Mouse (Mus musculus): ENCODE results near the gene Cyp2c38. TPM values are rescaled to one million over a fixed set of nuclear protein-coding genes. Genes with fewer than 3 reads are reported as not detected.

Gene Cyp2c38
- polyA plus RNA-seq (2012): not detected in 2 replicates

GRCm38 (mm10) chr19:39462941-39463340 is at the start of gene Cyp2c38:
Gene Cyp2c38, minus strand, starts transcription at chr19:39463075.
- no peak for TF ChIP-seq GATA1 (IDR thresholded peaks at IDR 0.05; ENCODE audit: low read length)

DNA sequence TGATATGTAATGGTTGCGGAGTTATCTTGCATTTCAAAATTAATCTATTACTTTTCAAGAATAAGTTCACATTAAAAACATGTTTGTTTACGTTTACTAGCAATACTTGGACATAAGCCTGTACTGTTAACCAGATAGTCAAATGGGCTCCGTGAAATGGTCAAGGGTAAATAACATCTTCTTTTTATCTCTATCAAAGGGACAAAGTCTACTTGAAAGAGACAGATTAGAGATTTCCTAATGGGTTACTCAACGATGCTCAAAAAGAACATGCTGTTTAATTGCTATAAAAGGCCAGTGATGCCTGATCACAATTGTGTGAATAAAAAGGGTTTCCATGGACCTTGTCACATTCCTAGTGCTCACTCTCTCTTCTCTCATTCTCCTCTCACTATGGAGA is 47.7 kb upstream of the Cyp2c38 start, which contains the start of gene Cyp2c39:
TSS of gene Cyp2c39 (plus strand) at position 329 of the 400 bp plus-strand sequence.
- TF ChIP-seq GATA1 (IDR thresholded peaks at IDR 0.05; ENCODE audit: low read length): no peak

DNA sequence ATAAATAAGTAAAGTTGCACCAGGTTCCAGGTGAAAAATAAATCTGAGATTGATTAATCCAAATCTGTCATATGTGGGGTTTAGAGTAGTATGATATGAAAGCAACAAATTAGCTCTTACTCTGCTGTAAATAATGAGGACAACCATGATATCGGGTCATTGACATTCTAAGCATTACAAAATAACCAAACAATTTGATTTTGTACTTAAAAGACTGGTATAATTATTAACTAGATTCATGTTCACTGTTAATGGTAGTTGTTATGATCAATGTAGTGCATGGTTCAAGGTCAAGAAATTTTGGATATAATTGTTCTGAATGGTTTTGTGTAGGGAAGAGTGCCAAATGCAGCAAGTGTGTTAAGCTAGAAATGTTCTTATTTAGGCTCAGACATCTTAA is 46.7 kb upstream of the Cyp2c38 start:
- no peak for TF ChIP-seq GATA1 (IDR thresholded peaks at IDR 0.05; ENCODE audit: low read length)

- TF ChIP-seq GATA1 (IDR thresholded peaks at IDR 0.05; ENCODE audit: low read length): no peak
Measured at GRCm38 (mm10) chr19:39506341-39506740, 43.5 kb upstream of the Cyp2c38 start.

DNA sequence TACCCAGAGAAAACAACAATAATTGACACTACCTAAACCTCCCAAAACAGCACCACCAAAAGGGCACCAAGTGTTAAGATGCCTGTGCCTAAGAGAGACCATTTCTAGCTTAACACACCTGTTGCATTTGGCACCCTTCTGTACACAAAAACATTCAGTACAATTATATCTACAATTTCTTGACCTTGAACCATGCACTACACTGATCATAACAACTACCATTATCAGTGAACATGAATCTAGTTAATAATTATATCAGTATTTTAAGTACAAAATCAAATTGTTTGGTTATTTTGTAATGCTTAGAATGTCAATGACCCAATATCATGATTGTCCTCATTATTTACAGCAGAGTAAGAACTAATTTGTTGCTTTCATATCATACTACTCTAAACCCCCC is 1.0 kb upstream of the Cyp2c38 start:
- TF ChIP-seq GATA1 (IDR thresholded peaks at IDR 0.05; ENCODE audit: low read length): no peak

Other genes with a start within 250 kb of the Cyp2c38 start
- gene Cyp2c29, start 193.7 kb downstream of the Cyp2c38 start, polyA plus RNA-seq (2012): not detected in 2 replicates
- not detected in 2 replicates for gene Cyp2c39, start 47.8 kb upstream of the Cyp2c38 start, polyA plus RNA-seq (2012)
- not detected in 2 replicates for gene Cyp2c67, start 186.0 kb upstream of the Cyp2c38 start, polyA plus RNA-seq (2012)

Measured in G1E-ER4 (cell line).